Mouse (Mus musculus) hindbrain, embryonic 12.5 days (tissue): ENCODE measurements around the gene Sh2b2. TPM values are rescaled to one million over a fixed set of nuclear protein-coding genes. Genes with fewer than 3 reads are reported as not detected.

ENCODE experiments used
- ATAC-seq: fragments of 200-750 bp; cut with Nextera tagmentation; 2 replicates; pipeline ENCODE4 v1.8.0; 2017; ENCODE audit warnings: moderate TSS enrichment; ENCODE audit not compliant: low FRiP score
- H3K27ac ChIP-seq: fragments of 300-500 bp; sonication (generic); 2 replicates; pipeline ENCODE4 v1.5.1; 2016; ENCODE audit warnings: mild to moderate bottlenecking
- H3K27me3 ChIP-seq: fragments of 300-500 bp; sonication (generic); 2 replicates; pipeline ENCODE4 v1.6.1; 2016; ENCODE audit warnings: mild to moderate bottlenecking
- H3K36me3 ChIP-seq: fragments of 300-500 bp; sonication (generic); 2 replicates; pipeline ENCODE4 v1.6.1; 2016; ENCODE audit warnings: mild to moderate bottlenecking
- H3K4me1 ChIP-seq: fragments of 300-500 bp; sonication (generic); 2 replicates; pipeline ENCODE4 v1.6.1; 2016
- H3K4me2 ChIP-seq: fragments of 300-500 bp; sonication (generic); replicated peaks from 2 replicates; pipeline ENCODE4 v1.6.1; 2016; ENCODE audit warnings: mild to moderate bottlenecking
- H3K4me3 ChIP-seq: fragments of 300-500 bp; sonication (generic); 2 replicates; pipeline ENCODE4 v1.5.1; 2016; ENCODE audit warnings: mild to moderate bottlenecking
- H3K9ac ChIP-seq: fragments of 300-500 bp; sonication (generic); 2 replicates; pipeline ENCODE4 v1.6.1; 2016; ENCODE audit warnings: mild to moderate bottlenecking, moderate library complexity
- H3K9me3 ChIP-seq: fragments of 300-500 bp; sonication (generic); replicated peaks from 2 replicates; pipeline ENCODE4 v1.6.1; 2016; ENCODE audit warnings: mild to moderate bottlenecking
- WGBS: fragments of 180-500 bp; shearing (Covaris S2); methylation state at CpG from one replicate; pipeline ENCODE4 v1.1.7; 2016; 5-methylcytosine and 5-hydroxymethylcytosine counted together
- polyA plus RNA-seq: library from polyadenylated mRNA; unstranded; fragments of >200 nt; fragmentation: Nextera tagmentation; extraction: Ambion mirVana; gene quantifications from 2 replicates; pipeline ENCODE4 v1.2.1, GENCODE M21; 2016

Gene Sh2b2
- polyA plus RNA-seq: 20.3 and 23.3 TPM in 2 replicates

GRCm38 (mm10) chr5:136246452-136246838 lies at the start of gene Sh2b2:
Sh2b2 (minus strand) TSS chr5:136246556.
- WGBS: 82% methylated on average over 2 of the region's 2 CpGs
- H3K27ac ChIP-seq: peak within 1 kb of the TSS; percentile 92
- H3K36me3 ChIP-seq: 0 out of 2 replicates have a peak, but pooled peaks cover 10% of the 10 kb centered on the region
- peak within 1 kb of the TSS; percentile 90 for H3K4me3 ChIP-seq
- H3K27me3 ChIP-seq: peaks cover 4% of the 10 kb centered on the region; the same call in 1 of the 2 replicates
- no peaks in the 10 kb centered on the region for H3K9me3 ChIP-seq
- peak within 1 kb of the TSS; percentile 84 for H3K4me2 ChIP-seq
- ATAC-seq: no peak
- H3K9ac ChIP-seq: peak within 1 kb of the TSS; percentile 23; the same call in 1 of the 2 replicates
- peaks cover 30% of the 10 kb centered on the region for H3K4me1 ChIP-seq

DNA sequence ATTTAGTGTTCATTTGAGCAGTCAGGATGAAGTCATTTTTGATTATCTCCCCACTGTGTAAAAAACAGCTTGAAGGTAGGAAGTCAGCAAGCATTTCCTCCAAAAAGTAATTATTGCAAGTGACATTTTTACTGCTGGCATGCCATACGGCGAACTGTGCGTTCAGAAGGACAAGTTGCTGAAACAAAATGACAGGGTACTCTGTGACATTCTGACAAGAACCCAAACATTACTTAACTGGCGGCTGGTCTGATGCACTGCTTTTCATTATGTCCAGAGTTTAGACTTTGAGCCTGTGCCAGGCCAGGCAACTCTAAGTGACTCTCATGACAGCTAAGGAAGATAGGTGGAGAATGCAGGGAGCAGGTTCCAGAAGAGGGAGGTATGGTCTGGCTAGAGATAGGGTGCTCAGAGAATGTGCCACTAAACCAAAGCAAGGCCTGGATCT lies 46.6 kb upstream of the Sh2b2 start:
- peak overlapping the region; percentile 56; the same call in 1 of the 2 replicates for H3K27ac ChIP-seq
- H3K27me3 ChIP-seq: no peaks in the 10 kb centered on the region
- H3K4me3 ChIP-seq: no peak overlapping the region
- WGBS: 79% methylated on average over 4 of the region's 4 CpGs
- H3K36me3 ChIP-seq: peaks cover 18% of the 10 kb centered on the region
- no peak for ATAC-seq
- peaks cover 17% of the 10 kb centered on the region for H3K4me1 ChIP-seq
- no peaks in the 10 kb centered on the region for H3K9me3 ChIP-seq
- no peak overlapping the region for H3K9ac ChIP-seq
- no peak overlapping the region for H3K4me2 ChIP-seq

- peaks cover 20% of the 10 kb centered on the region for H3K36me3 ChIP-seq
- WGBS: 66% methylated on average over 2 of the region's 2 CpGs
- H3K9ac ChIP-seq: no peak overlapping the region
- no peaks in the 10 kb centered on the region for H3K9me3 ChIP-seq
- no peak overlapping the region for H3K4me3 ChIP-seq
- peaks cover 12% of the 10 kb centered on the region for H3K4me1 ChIP-seq
- H3K27me3 ChIP-seq: no peaks in the 10 kb centered on the region
- no peak overlapping the region for H3K4me2 ChIP-seq
- no peak for ATAC-seq
- H3K27ac ChIP-seq: peak overlapping the region; percentile 56
Observed at GRCm38 (mm10) chr5:136292361-136292760, 46.0 kb upstream of the Sh2b2 start.

- no peaks in the 10 kb centered on the region for H3K9me3 ChIP-seq
- whole genome bisulfite sequencing: 98% methylated on average over 2 of the region's 2 CpGs
- no peak overlapping the region for H3K4me3 ChIP-seq
- no peaks in the 10 kb centered on the region for H3K27me3 ChIP-seq
- H3K4me2 ChIP-seq: no peak overlapping the region
- H3K36me3 ChIP-seq: peaks cover 23% of the 10 kb centered on the region
- H3K4me1 ChIP-seq: 0 out of 2 replicates have a peak, but pooled peaks cover 7% of the 10 kb centered on the region
- H3K9ac ChIP-seq: no peak overlapping the region
- ATAC-seq: no peak
- no peak overlapping the region for H3K27ac ChIP-seq
Observed at GRCm38 (mm10) chr5:136291562-136291961, 45.2 kb upstream of the Sh2b2 start.

DNA sequence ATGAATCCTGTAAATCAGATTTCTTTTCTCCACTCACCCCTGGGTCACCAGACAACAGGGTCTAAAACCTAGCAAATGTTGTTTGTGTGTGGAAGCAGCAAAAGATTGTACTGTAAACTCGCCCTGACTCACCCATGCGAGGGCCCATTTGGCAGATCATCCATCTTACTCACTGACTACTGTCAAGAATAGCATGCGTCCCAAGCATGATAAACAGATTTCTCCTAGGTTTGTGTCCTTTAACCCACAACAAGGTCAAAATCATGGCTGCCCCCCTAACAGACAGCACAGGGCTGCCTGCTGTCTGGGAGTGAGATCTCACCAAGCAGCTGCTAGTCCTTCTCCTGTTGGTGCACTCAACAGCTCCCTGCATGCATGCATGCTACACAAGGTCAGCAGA lies 43.4 kb upstream of the Sh2b2 start:
- 77% methylated on average over 3 of the region's 3 CpGs for WGBS

GRCm38 (mm10) chr5:136288351-136289081 lies 42.2 kb upstream of the Sh2b2 start:
- ATAC-seq: no peak
- peaks cover 41% of the 10 kb centered on the region for H3K36me3 ChIP-seq

More for the DNA sequence above, 43.4 kb upstream of the Sh2b2 start:
- Histone ChIP-seq H3K4me3 (no peak overlapping the region), H3K4me2 (no peak overlapping the region), H3K9me3 (no peaks in the 10 kb centered on the region), H3K27ac (no peak overlapping the region), H3K27me3 (no peaks in the 10 kb centered on the region), H3K36me3 (peaks cover 32% of the 10 kb centered on the region), H3K4me1 (0 out of 2 replicates have a peak, but pooled peaks cover 7% of the 10 kb centered on the region), H3K9ac (no peak overlapping the region)
- ATAC-seq: no peak

DNA sequence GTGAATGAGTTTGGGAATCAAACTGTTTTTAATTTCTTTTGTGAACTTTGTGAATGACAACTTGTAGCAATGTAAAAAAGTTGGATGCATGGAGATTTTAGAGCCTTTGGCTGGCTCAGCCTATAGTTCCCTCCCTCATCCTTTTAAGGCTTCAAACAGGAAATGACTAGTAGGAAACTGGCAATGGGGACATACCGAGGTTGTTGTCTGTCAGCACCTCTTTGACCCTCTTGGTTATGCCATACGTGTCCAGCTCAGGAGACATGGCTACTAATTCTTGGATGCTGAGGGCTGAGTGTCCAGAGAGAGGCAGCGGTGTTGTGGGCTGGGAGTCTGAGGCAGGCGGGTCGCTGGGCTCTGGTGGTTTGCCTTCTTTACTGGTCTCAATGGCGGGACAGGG lies 40.2 kb upstream of the Sh2b2 start:
- no peak overlapping the region for H3K4me2 ChIP-seq
- H3K9ac ChIP-seq: no peak overlapping the region
- ATAC-seq: no peak
- 87% methylated on average over 6 of the region's 6 CpGs for WGBS
- H3K36me3 ChIP-seq: peaks cover 60% of the 10 kb centered on the region
- H3K9me3 ChIP-seq: no peaks in the 10 kb centered on the region
- H3K27me3 ChIP-seq: no peaks in the 10 kb centered on the region
- H3K4me1 ChIP-seq: no peaks in the 10 kb centered on the region
- H3K27ac ChIP-seq: no peak overlapping the region
- no peak overlapping the region for H3K4me3 ChIP-seq

More at GRCm38 (mm10) chr5:136288351-136289081, 42.2 kb upstream of the Sh2b2 start:
- H3K9ac ChIP-seq: no peak overlapping the region
- H3K4me2 ChIP-seq: no peak overlapping the region
- no peaks in the 10 kb centered on the region for H3K9me3 ChIP-seq
- no peak overlapping the region for H3K27ac ChIP-seq
- no peaks in the 10 kb centered on the region for H3K27me3 ChIP-seq
- WGBS: 86% methylated on average over 6 of the region's 6 CpGs
- H3K4me1 ChIP-seq: 0 out of 2 replicates have a peak, but pooled peaks cover 7% of the 10 kb centered on the region
- no peak overlapping the region for H3K4me3 ChIP-seq

DNA sequence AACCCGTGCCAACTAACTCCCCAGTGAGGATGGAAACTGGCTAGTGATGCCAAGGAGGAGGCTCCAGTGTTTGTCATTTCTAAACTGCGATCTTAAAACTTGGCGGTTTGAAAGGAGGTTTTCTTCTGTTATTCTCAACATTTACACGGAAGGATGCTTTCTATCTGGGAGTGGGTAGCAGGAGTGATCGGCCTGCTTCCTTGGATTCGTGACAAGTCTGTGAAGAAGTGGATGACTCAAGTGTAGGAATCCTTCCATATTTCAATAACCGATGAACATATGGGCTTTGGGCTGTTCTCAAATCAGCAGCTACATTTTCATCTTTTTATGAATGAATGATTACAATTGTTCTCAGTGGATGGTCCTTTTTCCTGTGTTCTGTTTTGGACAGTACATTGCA lies 38.8 kb upstream of the Sh2b2 start:
- H3K27me3 ChIP-seq: no peaks in the 10 kb centered on the region
- peaks cover 66% of the 10 kb centered on the region for H3K36me3 ChIP-seq
- H3K4me3 ChIP-seq: no peak overlapping the region
- no peak overlapping the region for H3K9ac ChIP-seq
- no peak overlapping the region for H3K4me2 ChIP-seq
- WGBS: 94% methylated on average over 7 of the region's 7 CpGs
- H3K4me1 ChIP-seq: no peaks in the 10 kb centered on the region
- no peak overlapping the region for H3K27ac ChIP-seq
- no peak for ATAC-seq
- H3K9me3 ChIP-seq: no peaks in the 10 kb centered on the region

DNA sequence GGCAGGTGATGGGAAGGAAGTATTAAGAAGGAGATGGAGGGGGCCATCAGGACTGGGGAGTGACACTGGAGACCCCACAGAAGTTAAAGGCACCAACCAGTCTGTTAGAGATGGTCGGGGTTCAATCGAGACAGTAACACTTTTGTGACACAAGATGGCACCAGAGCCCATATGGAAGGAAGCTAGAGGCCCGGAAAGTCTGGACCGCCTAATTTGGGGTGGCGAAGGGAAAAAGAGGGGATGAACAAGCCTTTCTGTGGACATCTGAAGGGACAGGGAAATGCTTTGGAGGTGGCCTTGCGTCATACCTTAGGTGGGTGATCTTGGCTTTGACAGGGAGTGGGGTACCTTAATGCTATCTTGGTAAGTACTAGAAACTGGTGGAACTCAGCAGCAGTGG lies 35.0 kb upstream of the Sh2b2 start:
- H3K4me3 ChIP-seq: no peak overlapping the region
- no peak for ATAC-seq
- WGBS: 53% methylated on average over 6 of the region's 6 CpGs
- H3K27me3 ChIP-seq: no peaks in the 10 kb centered on the region
- H3K36me3 ChIP-seq: peaks cover 85% of the 10 kb centered on the region
- H3K9ac ChIP-seq: no peak overlapping the region
- no peaks in the 10 kb centered on the region for H3K4me1 ChIP-seq
- H3K4me2 ChIP-seq: no peak overlapping the region
- no peaks in the 10 kb centered on the region for H3K9me3 ChIP-seq
- no peak overlapping the region for H3K27ac ChIP-seq

DNA sequence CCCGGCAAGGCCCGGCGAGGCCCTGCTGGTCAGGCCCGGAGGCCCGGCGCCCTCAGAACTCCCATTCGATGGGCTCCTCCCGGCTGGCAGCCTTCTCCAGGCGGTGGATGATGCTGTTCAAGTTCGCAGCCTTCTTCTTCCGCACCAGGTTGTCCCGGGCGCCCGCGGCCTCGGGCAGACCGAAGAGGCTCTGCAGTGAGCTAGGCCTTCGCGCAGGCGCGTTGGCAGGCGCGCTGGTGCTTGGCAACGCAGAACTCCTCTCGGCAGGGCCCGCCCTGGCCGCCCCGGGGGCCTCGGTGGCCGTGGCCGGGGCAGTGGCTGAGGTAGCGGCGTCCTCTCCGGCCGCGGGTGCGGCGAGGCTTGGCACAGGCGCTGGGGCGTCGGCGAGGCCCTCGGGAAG lies 28.4 kb upstream of the Sh2b2 start:
- Histone ChIP-seq H3K4me3 (no peak overlapping the region), H3K4me2 (no peak overlapping the region), H3K4me1 (peaks cover 3% of the 10 kb centered on the region; the same call in 1 of the 2 replicates), H3K27me3 (no peaks in the 10 kb centered on the region), H3K27ac (no peak overlapping the region), H3K9ac (no peak overlapping the region), H3K36me3 (peaks cover 66% of the 10 kb centered on the region), H3K9me3 (no peaks in the 10 kb centered on the region)
- 89% methylated on average over 43 of the region's 43 CpGs for WGBS
- no peak for ATAC-seq

DNA sequence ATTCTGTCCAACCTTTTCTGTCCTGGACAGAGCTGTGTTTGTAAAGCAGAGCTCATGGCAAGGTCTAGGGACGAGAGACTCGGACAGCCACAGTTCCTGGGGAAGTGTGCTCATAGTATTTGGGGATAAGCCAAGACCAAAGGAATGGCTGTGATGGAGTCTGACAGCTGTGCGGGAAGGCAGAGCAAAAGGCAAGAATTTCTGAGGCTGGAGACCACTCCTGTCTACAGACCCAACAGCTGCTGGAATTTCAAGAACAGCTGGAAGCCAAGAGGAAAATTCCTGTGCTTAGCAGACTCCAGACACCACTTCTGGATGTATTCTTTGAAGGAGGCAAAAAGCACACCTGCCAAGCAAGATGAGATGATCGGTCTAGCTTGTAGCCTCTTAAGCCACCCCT lies 23.6 kb upstream of the Sh2b2 start:
- Histone ChIP-seq H3K9ac (no peak overlapping the region), H3K36me3 (peaks cover 21% of the 10 kb centered on the region), H3K27ac (no peak overlapping the region), H3K9me3 (no peaks in the 10 kb centered on the region), H3K4me1 (peaks cover 3% of the 10 kb centered on the region; the same call in 1 of the 2 replicates), H3K27me3 (no peaks in the 10 kb centered on the region), H3K4me3 (no peak overlapping the region), H3K4me2 (no peak overlapping the region)
- no peak for ATAC-seq
- WGBS: 69% methylated on average over 4 of the region's 4 CpGs

- Histone ChIP-seq H3K27ac (no peak overlapping the region), H3K4me1 (peaks cover 3% of the 10 kb centered on the region; the same call in 1 of the 2 replicates)
- 69% methylated on average over 7 of the region's 7 CpGs for WGBS
Observed at GRCm38 (mm10) chr5:136266077-136266476, 19.7 kb upstream of the Sh2b2 start.

GRCm38 (mm10) chr5:136263342-136263741 lies 17.0 kb upstream of the Sh2b2 start:
- Histone ChIP-seq H3K27ac (no peak overlapping the region), H3K4me3 (no peak overlapping the region), H3K9ac (no peak overlapping the region), H3K4me1 (peaks cover 4% of the 10 kb centered on the region; the same call in 1 of the 2 replicates), H3K4me2 (no peak overlapping the region), H3K9me3 (no peaks in the 10 kb centered on the region), H3K36me3 (no peaks in the 10 kb centered on the region), H3K27me3 (no peaks in the 10 kb centered on the region)
- 87% methylated on average over 4 of the region's 4 CpGs for WGBS
- no peak for ATAC-seq

More at GRCm38 (mm10) chr5:136266077-136266476, 19.7 kb upstream of the Sh2b2 start:
- no peak for ATAC-seq
- no peak overlapping the region for H3K4me3 ChIP-seq
- H3K9me3 ChIP-seq: no peaks in the 10 kb centered on the region
- no peak overlapping the region for H3K4me2 ChIP-seq
- H3K27me3 ChIP-seq: no peaks in the 10 kb centered on the region
- H3K36me3 ChIP-seq: no peaks in the 10 kb centered on the region
- H3K9ac ChIP-seq: no peak overlapping the region
